Mouse (Mus musculus) forebrain, embryonic 12.5 days (tissue): Measurements from ENCODE around the gene Slc17a5. TPM values are rescaled to one million over a fixed set of nuclear protein-coding genes. Genes with fewer than 3 reads are reported as not detected.
"Not testable (repeated sequence)": the region's sequence is repeated elsewhere in the genome, so short reads cannot be mapped to it uniquely, and the experiment has no call there.

Source experiments
- ATAC-seq: fragments of 200-750 bp; cut with Nextera tagmentation; 2 replicates; pipeline ENCODE4 v1.8.0; 2017; ENCODE audit warnings: moderate TSS enrichment; ENCODE audit not compliant: low FRiP score
- H3K27ac ChIP-seq: fragments of 300-500 bp; sonication (generic); 2 replicates; pipeline ENCODE4 v1.5.1; 2016; ENCODE audit warnings: mild to moderate bottlenecking
- H3K27me3 ChIP-seq: fragments of 300-500 bp; sonication (generic); 2 replicates; pipeline ENCODE4 v1.6.1; 2016; ENCODE audit warnings: mild to moderate bottlenecking
- H3K36me3 ChIP-seq: fragments of 300-500 bp; sonication (generic); replicated peaks from 2 replicates; pipeline ENCODE4 v1.6.1; 2016; ENCODE audit warnings: mild to moderate bottlenecking
- H3K4me1 ChIP-seq: fragments of 300-500 bp; sonication (generic); 2 replicates; pipeline ENCODE4 v1.6.1; 2016
- H3K4me2 ChIP-seq: fragments of 300-500 bp; sonication (generic); 2 replicates; pipeline ENCODE4 v1.6.1; 2016; ENCODE audit warnings: mild to moderate bottlenecking, moderate library complexity
- H3K4me3 ChIP-seq: fragments of 300-500 bp; sonication (generic); replicated peaks from 2 replicates; pipeline ENCODE4 v1.5.1; 2016; ENCODE audit warnings: mild to moderate bottlenecking
- H3K9ac ChIP-seq: fragments of 300-500 bp; sonication (generic); 2 replicates; pipeline ENCODE4 v1.6.1; 2016; ENCODE audit warnings: mild to moderate bottlenecking
- H3K9me3 ChIP-seq: fragments of 300-500 bp; sonication (generic); 2 replicates; pipeline ENCODE4 v1.6.1; 2016
- WGBS: fragments of 180-500 bp; shearing (Covaris S2); methylation state at CpG from one replicate; pipeline ENCODE4 v1.1.7; 2016; 5-methylcytosine and 5-hydroxymethylcytosine counted together
- polyA plus RNA-seq: library from polyadenylated mRNA; unstranded; fragments of >200 nt; fragmentation: Nextera tagmentation; extraction: Ambion mirVana; gene quantifications from 2 replicates; pipeline ENCODE4 v1.2.1, GENCODE M21; 2016

Gene Slc17a5
- polyA plus RNA-seq, 1 experiment from 2014 or later = 13.5 TPM

DNA sequence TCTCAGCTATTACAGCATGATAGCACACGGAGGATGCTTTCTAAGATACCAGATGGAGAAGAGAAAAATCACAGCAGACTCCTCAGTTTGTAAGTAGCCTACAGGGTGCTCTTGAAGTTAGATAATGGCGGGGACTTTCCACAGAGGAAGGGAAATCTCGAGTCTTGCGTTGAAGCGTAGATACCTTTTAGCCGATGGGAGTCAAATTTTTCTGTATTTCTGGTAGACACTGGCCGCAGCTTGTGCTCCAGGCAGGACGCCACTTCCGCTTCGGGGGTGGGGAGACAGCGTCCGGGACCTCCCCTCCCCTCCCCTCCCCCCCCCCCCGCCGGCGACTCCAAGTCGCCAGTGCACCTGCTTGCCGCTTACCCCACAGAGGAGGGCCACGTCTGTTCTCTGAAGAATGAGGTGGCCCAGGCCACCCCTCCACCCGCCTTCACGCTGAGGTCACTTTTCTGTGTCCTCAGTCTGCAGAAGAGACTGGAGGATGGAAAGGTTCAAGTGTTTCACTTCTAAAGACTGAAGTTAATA is 98.9 kb downstream of the Slc17a5 start, which contains the start of gene Eef1a1:
Gene Eef1a1 (minus strand): TSS at position 262 of the 531 bp plus-strand sequence.
- peak; percentile 76 for ATAC-seq
- Histone ChIP-seq H3K9ac (peak within 1 kb of the TSS; percentile 61), H3K27me3 (no peaks in the 10 kb centered on the region), H3K4me1 (peaks cover 9% of the 10 kb centered on the region), H3K4me3 (peak within 1 kb of the TSS; percentile 40), H3K36me3 (no peaks in the 10 kb centered on the region), H3K27ac (peak within 1 kb of the TSS; percentile 56), H3K9me3 (no peaks in the 10 kb centered on the region), H3K4me2 (peak within 1 kb of the TSS; percentile 65)
- WGBS = 3% methylated on average over 17 of the region's 20 CpGs

DNA sequence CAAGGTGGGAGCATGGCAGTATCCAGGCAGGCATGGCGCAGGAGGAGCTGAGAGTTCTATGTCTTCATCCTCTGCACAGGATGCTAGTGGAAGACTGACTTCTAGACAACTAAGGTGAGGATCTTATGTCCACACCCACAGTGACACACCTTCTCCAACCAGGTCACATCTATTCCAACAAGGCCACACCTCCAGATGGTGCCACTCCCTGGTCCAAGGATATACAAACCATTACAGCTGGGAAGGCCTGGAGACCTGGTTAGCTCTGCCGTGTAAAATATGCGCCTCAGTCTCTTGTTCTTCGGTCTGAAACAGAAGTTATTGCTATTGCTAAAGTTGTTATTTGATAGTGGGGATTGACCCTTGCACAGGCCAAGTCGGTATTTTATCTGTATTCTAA is 99.8 kb downstream of the Slc17a5 start:
- H3K4me3 ChIP-seq, H3K9me3 ChIP-seq, ATAC-seq, H3K27ac ChIP-seq, H3K9ac ChIP-seq, H3K4me1 ChIP-seq, H3K36me3 ChIP-seq, H3K4me2 ChIP-seq, H3K27me3 ChIP-seq: not testable (repeated sequence)
- WGBS = 97% methylated on average over 5 of the region's 5 CpGs

Other genes starting within 250 kb of the Slc17a5 start
- not detected in 2 replicates for gene Gsta2, start 232.3 kb downstream of the Slc17a5 start, polyA plus RNA-seq
- gene Dppa5a, start 219.9 kb downstream of the Slc17a5 start, polyA plus RNA-seq = 0.81 and 1.8 TPM in 2 replicates
- 5.6 and 6.3 TPM in 2 replicates for gene Ooep, start 209.3 kb downstream of the Slc17a5 start, polyA plus RNA-seq
- 0.17 and 0.27 TPM in 2 replicates for gene Ddx43, start 192.3 kb downstream of the Slc17a5 start, polyA plus RNA-seq
- gene Cgas, start 144.8 kb downstream of the Slc17a5 start, polyA plus RNA-seq = 0.46 and 0.69 TPM in 2 replicates
- 24.4 and 26.1 TPM in 2 replicates for gene Mto1, start 139.8 kb downstream of the Slc17a5 start, polyA plus RNA-seq
- 0.68 and 0.75 TPM in 2 replicates for gene Gm17324, start 139.3 kb downstream of the Slc17a5 start, polyA plus RNA-seq
- 3,508 and 3,592 TPM in 2 replicates for gene Eef1a1, start 98.9 kb downstream of the Slc17a5 start, polyA plus RNA-seq
- 3.6 and 4.1 TPM in 2 replicates for gene Cd109, start 27.5 kb upstream of the Slc17a5 start, polyA plus RNA-seq